Mouse (Mus musculus) CH12.LX (cell line): ENCODE data around the gene Cadm1. TPM values are rescaled to one million over a fixed set of nuclear protein-coding genes. Genes with fewer than 3 reads are reported as not detected.

Source experiments
- DNase-seq: peaks from one replicate; pipeline ENCODE4 v3.0.0-alpha.2; 2013; ENCODE audit errors: extremely low read depth
- H3K27ac ChIP-seq: 2 replicates; pipeline ENCODE4 v1.5.1; 2012; ENCODE audit warnings: low read depth, mild to moderate bottlenecking, control low read depth, moderate library complexity; ENCODE audit not compliant: insufficient read depth
- H3K27me3 ChIP-seq: replicated peaks from 2 replicates; pipeline ENCODE3; 2012; ENCODE audit warnings: inconsistent platforms
- H3K36me3 ChIP-seq, 2 experiments: replicated peaks in 1 of 2; 2 replicates each; pipeline versions ENCODE3 to v1.6.1; 2012; ENCODE audit warnings: inconsistent platforms in 1 of 2, low read length in 1 of 2, mild to moderate bottlenecking in 1 of 2, mixed read lengths in 1 of 2, moderate library complexity in 1 of 2; ENCODE audit not compliant: control insufficient read depth in 1 of 2, insufficient read depth in 1 of 2
- H3K4me1 ChIP-seq, 2 experiments: 2 replicates each; pipeline ENCODE4 v1.6.1; 2012; ENCODE audit warnings: inconsistent platforms in 1 of 2, moderate library complexity in 1 of 2; ENCODE audit not compliant: insufficient read depth in 2 of 2, control insufficient read depth in 1 of 2
- H3K4me2 ChIP-seq: 2 replicates; pipeline ENCODE4 v1.6.1; 2012; ENCODE audit warnings: low read depth, mild to moderate bottlenecking, control low read depth; ENCODE audit not compliant: poor library complexity, insufficient read depth, severe bottlenecking
- H3K4me3 ChIP-seq, 3 experiments: fragments of 150-350 bp in 1 of 3; sonication (generic) in 1 of 3; replicated peaks in 1 of 3; 2 replicates each; pipeline versions ENCODE3 to v1.5.1; 2011 to 2012; ENCODE audit warnings: low read depth in 2 of 3, low read length in 2 of 3, mild to moderate bottlenecking in 2 of 3, moderate library complexity in 2 of 3, control low read depth in 1 of 3, improper control_type of control experiment in 1 of 3, inconsistent platforms in 1 of 3, mixed read lengths in 1 of 3; ENCODE audit not compliant: poor library complexity in 1 of 3
- H3K79me2 ChIP-seq: replicated peaks from 2 replicates; pipeline ENCODE4 v1.6.1; 2012; ENCODE audit warnings: mild to moderate bottlenecking, moderate library complexity; ENCODE audit not compliant: control insufficient read depth, poor library complexity, insufficient read depth, severe bottlenecking; ENCODE audit errors: extremely low read depth
- H3K9ac ChIP-seq: 2 replicates; pipeline ENCODE4 v1.6.1; 2012; ENCODE audit warnings: low read depth, mild to moderate bottlenecking, control low read depth, moderate library complexity; ENCODE audit not compliant: insufficient read depth
- H3K9me3 ChIP-seq: replicated peaks from 2 replicates; pipeline ENCODE3; 2012; ENCODE audit warnings: low read length, inconsistent platforms, mixed read lengths
- BHLHE40 ChIP-seq: IDR thresholded peaks from 2 replicates; pipeline ENCODE4 v1.6.1; 2011; ENCODE audit warnings: mild to moderate bottlenecking, low read depth, low read length, improper control_type of control experiment
- CHD1 ChIP-seq: IDR thresholded peaks from 2 replicates; pipeline ENCODE4 v1.6.1; 2012; ENCODE audit warnings: low read depth, low read length, improper control_type of control experiment, inconsistent platforms
- CTCF ChIP-seq, 2 experiments: IDR thresholded peaks in 1 of 2; conservative IDR thresholded peaks in 1 of 2; 2 replicates each; pipeline ENCODE4 v1.5.1; 2011 to 2012; ENCODE audit warnings: low read depth in 2 of 2, low read length in 2 of 2, improper control_type of control experiment in 1 of 2, inconsistent platforms in 1 of 2, mild to moderate bottlenecking in 1 of 2, moderate library complexity in 1 of 2
- E2F4 ChIP-seq: IDR thresholded peaks from 2 replicates; pipeline ENCODE4 v1.6.1; 2011; ENCODE audit warnings: low read depth, low read length, improper control_type of control experiment; ENCODE audit not compliant: insufficient replicate concordance
- ELF1 ChIP-seq: IDR thresholded peaks from 2 replicates; pipeline ENCODE4 v1.6.1; 2014; ENCODE audit warnings: low read depth, mild to moderate bottlenecking, inconsistent platforms, low read length, improper control_type of control experiment
- ETS1 ChIP-seq: conservative IDR thresholded peaks from 2 replicates; pipeline ENCODE4 v1.6.1; 2012; ENCODE audit warnings: low read depth, mild to moderate bottlenecking, inconsistent platforms, low read length, improper control_type of control experiment, moderate library complexity
- HCFC1 ChIP-seq: IDR thresholded peaks from 2 replicates; pipeline ENCODE4 v1.6.1; 2012; ENCODE audit warnings: low read depth, mild to moderate bottlenecking, inconsistent platforms, low read length, improper control_type of control experiment
- IRF4 ChIP-seq: IDR thresholded peaks from 2 replicates; pipeline ENCODE4 v1.6.1; 2014; ENCODE audit warnings: low read depth, mild to moderate bottlenecking, inconsistent platforms, low read length, improper control_type of control experiment
- JUN ChIP-seq: IDR thresholded peaks from 2 replicates; pipeline ENCODE4 v1.6.1; 2011; ENCODE audit warnings: low read depth, mild to moderate bottlenecking, low read length, improper control_type of control experiment, moderate library complexity; ENCODE audit not compliant: insufficient read depth
- JUND ChIP-seq: conservative IDR thresholded peaks from 2 replicates; pipeline ENCODE4 v1.6.1; 2011; ENCODE audit warnings: low read depth, low read length, improper control_type of control experiment
- KAT2A ChIP-seq: IDR thresholded peaks from 2 replicates; pipeline ENCODE4 v1.6.1; 2012; ENCODE audit warnings: low read length, improper control_type of control experiment, inconsistent platforms; ENCODE audit not compliant: insufficient replicate concordance
- MAFK ChIP-seq: IDR thresholded peaks from 2 replicates; pipeline ENCODE4 v1.6.1; 2011; ENCODE audit warnings: low read length, improper control_type of control experiment; ENCODE audit not compliant: insufficient replicate concordance
- MAZ ChIP-seq: IDR thresholded peaks from 2 replicates; pipeline ENCODE4 v1.6.1; 2012; ENCODE audit warnings: low read depth, mild to moderate bottlenecking, inconsistent platforms, low read length, improper control_type of control experiment, moderate library complexity
- MEF2A ChIP-seq: IDR thresholded peaks from 2 replicates; pipeline ENCODE4 v1.6.1; 2014; ENCODE audit warnings: low read depth, mild to moderate bottlenecking, inconsistent platforms, low read length, improper control_type of control experiment, borderline replicate concordance
- MXI1 ChIP-seq: IDR thresholded peaks from 2 replicates; pipeline ENCODE4 v1.6.1; 2011; ENCODE audit warnings: mild to moderate bottlenecking, low read depth, low read length, improper control_type of control experiment
- MYC ChIP-seq: IDR thresholded peaks from 2 replicates; pipeline ENCODE4 v1.6.1; 2011; ENCODE audit warnings: low read depth, mild to moderate bottlenecking, improper control_type of control experiment, low read length
- NELFE ChIP-seq: IDR thresholded peaks from 2 replicates; pipeline ENCODE4 v1.6.1; 2011; ENCODE audit warnings: low read depth, low read length, improper control_type of control experiment
- NRF1 ChIP-seq: IDR thresholded peaks from 2 replicates; pipeline ENCODE4 v1.6.1; 2014; ENCODE audit warnings: low read depth, mild to moderate bottlenecking, inconsistent platforms, low read length, improper control_type of control experiment, moderate library complexity
- PAX5 ChIP-seq: IDR thresholded peaks from 2 replicates; pipeline ENCODE4 v1.6.1; 2012; ENCODE audit warnings: low read length, inconsistent platforms, mixed read lengths
- POLR2A ChIP-seq: IDR thresholded peaks from 2 replicates; pipeline ENCODE4 v1.6.1; 2011; ENCODE audit warnings: low read depth, mild to moderate bottlenecking, improper control_type of control experiment, low read length
- POLR2AphosphoS2 ChIP-seq: IDR thresholded peaks from 2 replicates; pipeline ENCODE4 v1.6.1; 2011; ENCODE audit warnings: low read depth, low read length, improper control_type of control experiment
- RAD21 ChIP-seq: IDR thresholded peaks from 2 replicates; pipeline ENCODE4 v1.6.1; 2011; ENCODE audit warnings: low read depth, mild to moderate bottlenecking, low read length, improper control_type of control experiment, moderate library complexity
- RCOR1 ChIP-seq: conservative IDR thresholded peaks from 2 replicates; pipeline ENCODE4 v1.6.1; 2012; ENCODE audit warnings: low read depth, mild to moderate bottlenecking, inconsistent platforms, low read length, improper control_type of control experiment
- TBP ChIP-seq: conservative IDR thresholded peaks from 2 replicates; pipeline ENCODE4 v1.6.1; 2011; ENCODE audit warnings: low read depth, low read length, improper control_type of control experiment
- TCF12 ChIP-seq: IDR thresholded peaks from 2 replicates; pipeline ENCODE4 v1.6.1; 2014; ENCODE audit warnings: low read depth, mild to moderate bottlenecking, inconsistent platforms, low read length, improper control_type of control experiment
- UBTF ChIP-seq: IDR thresholded peaks from 2 replicates; pipeline ENCODE4 v1.6.1; 2012; ENCODE audit warnings: low read depth, mild to moderate bottlenecking, inconsistent platforms, low read length, improper control_type of control experiment, moderate library complexity
- ZNF384 ChIP-seq: IDR thresholded peaks from 2 replicates; pipeline ENCODE4 v1.6.1; 2012; ENCODE audit warnings: low read depth, low read length, improper control_type of control experiment, inconsistent platforms
- dilution Hi-C: fragments of 300-500 bp; cut with MboI; formaldehyde crosslinking; loops from 2 replicates; pipeline ENCODE4 v1.14.3; 2020; ENCODE audit warnings: low sequenced_read_pairs; ENCODE audit not compliant: extremely low pct_unique_long_range_greater_than_20kb, extremely low pct_ligation_motif_present
- in situ Hi-C: fragments of 300-500 bp; cut with MboI; formaldehyde crosslinking; loops from 3 replicates; pipeline ENCODE4 v1.14.3; 2019; ENCODE audit warnings: low sequenced_read_pairs, low pct_ligation_motif_present, low pct_unique_long_range_greater_than_20kb, mixed read lengths
- polyA plus RNA-seq: library from polyadenylated mRNA; unstranded; fragments of >175 nt; gene quantifications from 2 replicates; pipeline ENCODE4 v1.2.1, GENCODE M21; 2012; ENCODE audit warnings: low read depth; ENCODE audit not compliant: insufficient read length
- total RNA-seq, 2 experiments: library from RNA; depleted of rRNA; stranded (reverse); fragments of 300-350 nt in 1 of 2; fragments of >200 nt in 1 of 2; gene quantifications; 2 replicates each; pipeline ENCODE4 v1.2.3; 2012 to 2014

Gene Cadm1
- total and polyA plus RNA-seq, 3 experiments = not detected

DNA sequence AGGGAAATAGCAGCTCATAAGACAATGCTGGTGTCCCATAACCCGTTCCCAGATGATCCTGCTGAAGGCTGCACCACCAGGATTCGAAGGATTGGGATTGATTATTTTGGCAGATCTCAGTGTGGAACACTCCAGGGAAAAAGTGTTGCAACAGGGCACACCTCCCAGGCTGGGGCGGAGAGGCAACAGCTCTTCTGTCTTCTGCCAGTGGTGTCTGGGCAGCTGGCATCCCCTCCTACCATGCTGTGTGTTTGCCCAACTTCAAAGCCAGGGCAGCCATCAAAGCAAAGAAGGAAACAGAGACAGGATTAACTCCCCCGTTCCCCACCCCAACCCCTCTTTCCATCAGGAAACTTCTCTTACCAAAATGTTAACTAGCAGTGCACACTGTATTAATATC lies 13.7 kb upstream of the Cadm1 start:
- Histone ChIP-seq H3K9me3 (peaks cover 35% of the 10 kb centered on the region), H3K79me2 (no peaks in the 10 kb centered on the region), H3K9ac (no peak overlapping the region), H3K27me3 (no peaks in the 10 kb centered on the region), H3K4me3 (no peak overlapping the region), H3K27ac (no peak overlapping the region), H3K4me1 (no peaks in the 10 kb centered on the region), H3K4me2 (no peak overlapping the region), H3K36me3 (no peaks in the 10 kb centered on the region)
- DNase-seq = no peak
- in situ Hi-C loops (no loop called here), dilution Hi-C loops (no loop called here)
- no peak for TF ChIP-seq NRF1
- TF ChIP-seq MEF2A = no peak
- no peak for TF ChIP-seq ETS1
- no peak for TF ChIP-seq PAX5
- no peak for TF ChIP-seq MAZ
- no peak for TF ChIP-seq JUND
- no peak for TF ChIP-seq ELF1
- no peak for TF ChIP-seq BHLHE40
- no peak for TF ChIP-seq KAT2A
- no peak for TF ChIP-seq ZNF384
- TF ChIP-seq JUN = no peak
- TF ChIP-seq CHD1 = no peak
- no peak for TF ChIP-seq POLR2A
- no peak for TF ChIP-seq UBTF

GRCm38 (mm10) chr9:47527290-47527689 lies 2.7 kb upstream of the Cadm1 start:
- no peak overlapping the region for H3K4me3 ChIP-seq
- H3K36me3 ChIP-seq = no peaks in the 10 kb centered on the region
- no peak for DNase-seq
- H3K4me2 ChIP-seq = no peak overlapping the region
- in situ Hi-C loops = no loop called here
- H3K4me1 ChIP-seq = no peaks in the 10 kb centered on the region
- H3K79me2 ChIP-seq = no peaks in the 10 kb centered on the region
- TF ChIP-seq NELFE = no peak
- TF ChIP-seq TBP = no peak
- no peak for TF ChIP-seq HCFC1
- no peak for TF ChIP-seq ZNF384
- no peak for TF ChIP-seq IRF4
- TF ChIP-seq RAD21 = no peak
- no peak for TF ChIP-seq CTCF (conservative IDR thresholded peaks at IDR 0.05 in 1 of 2, IDR thresholded peaks at IDR 0.05 in 1 of 2; ENCODE audit: low read depth in 2 of 2, low read length in 2 of 2)
- no peak for TF ChIP-seq TCF12
- TF ChIP-seq MYC = no peak
- TF ChIP-seq RCOR1 = no peak
- no peak for TF ChIP-seq MAFK
- no peak for TF ChIP-seq PAX5
- TF ChIP-seq MXI1 = no peak
- TF ChIP-seq E2F4 = no peak
- TF ChIP-seq POLR2AphosphoS2 = no peak
- no peak for TF ChIP-seq CHD1
- TF ChIP-seq, all 38 proteins: peak for 0
- Histone ChIP-seq H3K27ac (no peak overlapping the region), H3K27me3 (no peaks in the 10 kb centered on the region), H3K9me3 (peaks cover 60% of the 10 kb centered on the region), H3K9ac (no peak overlapping the region)
- dilution Hi-C loops = no loop called here
